In genomic region chr11:60776829-60777740, GRCm38 (mm10) we compare ENCODE assay signal across 8 mouse cellular contexts. TPM values are rescaled to one million over a fixed set of nuclear protein-coding genes. Genes with fewer than 3 reads are reported as not detected.
DNase-seq lines count a peak whose midpoint lies in the region; ATAC-seq lines count a peak whose summit lies in the region.

Gene Top3a (minus strand): TSS chr11:60777365.
Gene Smcr8 (plus strand): TSS chr11:60777524.

- peak; percentile 89 for ATAC-seq in megakaryocyte progenitor cell, adult 5-6 weeks (replicated peaks; ENCODE audit: poor library complexity)

- DNase-seq in adipocyte (ENCODE audit: low spot score), result peak; percentile 97
- peak; percentile 96 for DNase-seq in embryo, embryonic 10 days (ENCODE audit: low spot score)
- DNase-seq in gastrocnemius, postnatal 10 days, result peak; percentile 68
- DNase-seq in induced T-regulatory cell, adult 2 months (ENCODE audit: low read depth), result peak; percentile 95
- peak; percentile 84 to 89 for DNase-seq in left cerebral cortex, adult 9 months (ENCODE audit: low spot score in 2 of 2)
- peak; percentile 72 for DNase-seq in right cerebral cortex, postnatal 14 days
- peak; percentile 82 for DNase-seq in urinary bladder, postnatal 36 days (ENCODE audit: low spot score in 2 of 2)

RNA-seq across cellular contexts. Expression of gene Top3a, which starts in this region (rescaled TPM):
- 1 to 10 TPM; 6.5 to 7.6 TPM for total RNA-seq in gastrocnemius, postnatal 10 days (2021)
- 9.8 and 13.4 TPM in 2 replicates for total RNA-seq in megakaryocyte progenitor cell, adult 5-6 weeks (2015)
- 21.2 and 23.0 TPM in 2 replicates for total RNA-seq in megakaryocyte progenitor cell, adult 5-6 weeks (2017)

RNA-seq across cellular contexts. Expression of gene Smcr8, which starts in this region (rescaled TPM):
- total RNA-seq in gastrocnemius, postnatal 10 days (2021), result 10 to 100 TPM; 13.3 to 14.5 TPM
- total RNA-seq in megakaryocyte progenitor cell, adult 5-6 weeks (2015), result 31.5 and 36.2 TPM in 2 replicates
- 12.7 and 16.3 TPM in 2 replicates for total RNA-seq in megakaryocyte progenitor cell, adult 5-6 weeks (2017)

Comparison
In these comparisons a context has a peak if more than half of its experiments do, and no peak if none do; other contexts are left out.
1. Peak in every context shown above with its lines: DNase-seq and ATAC-seq.